Mouse (Mus musculus) adipocyte (in vitro differentiated cells): ENCODE data around the gene Rasgrp1.

Experiments used
- DNase-seq: peaks from one replicate; pipeline ENCODE4 v3.0.0-alpha.2; 2016; ENCODE audit warnings: low spot score

Rasgrp1 gene

DNA sequence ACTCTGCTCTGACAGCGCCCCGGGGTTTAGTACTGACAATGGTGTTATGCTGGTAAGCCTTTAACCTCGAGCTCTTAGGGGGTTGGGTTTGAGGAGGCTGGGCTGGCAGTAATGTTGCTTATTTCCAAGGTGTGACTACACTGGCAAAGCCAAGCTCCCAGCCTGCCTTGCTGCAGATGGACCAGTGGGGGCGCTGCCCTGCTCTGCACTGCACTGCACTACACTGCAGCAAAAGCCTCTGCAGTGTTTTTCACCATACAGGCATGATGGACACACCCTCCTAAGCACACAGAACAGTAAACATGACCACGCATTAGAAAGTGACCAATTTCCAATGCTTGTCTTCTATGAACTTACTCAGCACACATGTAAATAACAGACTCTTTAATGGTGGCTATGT is 11.2 kb downstream of the Rasgrp1 start:
- no peak for DNase-seq

DNA sequence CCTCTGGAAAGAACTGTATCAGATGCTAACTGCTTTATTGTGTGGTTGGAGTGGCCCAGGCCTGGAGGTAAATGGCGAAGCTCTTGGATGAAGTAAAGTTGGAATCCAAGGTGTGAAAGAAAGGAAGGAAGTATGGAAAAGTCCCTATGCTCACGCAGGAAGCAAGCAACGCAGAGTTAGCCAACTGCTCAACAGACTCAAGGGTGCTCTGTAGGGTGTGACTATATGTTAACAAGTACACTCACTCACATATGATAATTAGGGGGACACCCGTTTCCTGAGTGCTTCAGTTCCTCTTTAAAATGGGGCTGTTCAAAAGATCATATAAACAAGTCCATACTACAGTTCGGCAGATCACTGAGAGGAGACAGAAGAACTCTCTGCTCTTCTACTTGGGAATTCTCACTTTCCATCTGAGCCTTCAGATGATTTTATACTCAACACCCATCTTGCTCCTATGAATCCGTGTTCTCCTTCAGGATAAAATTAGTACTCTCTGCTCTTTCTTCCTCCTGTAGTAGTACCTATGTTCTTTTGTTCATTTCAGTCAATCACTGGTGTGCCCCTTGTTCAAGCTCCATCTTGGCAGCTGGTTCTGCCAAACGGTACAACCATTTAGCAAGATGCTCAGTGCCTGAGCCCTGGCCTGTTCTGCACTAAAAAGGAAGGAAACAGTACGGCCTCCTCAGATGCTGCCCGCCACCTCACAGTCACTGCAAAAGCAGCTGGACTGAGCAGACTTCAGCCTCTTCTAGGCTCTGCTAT is 14.1 kb downstream of the Rasgrp1 start:
- no peak for DNase-seq

DNA sequence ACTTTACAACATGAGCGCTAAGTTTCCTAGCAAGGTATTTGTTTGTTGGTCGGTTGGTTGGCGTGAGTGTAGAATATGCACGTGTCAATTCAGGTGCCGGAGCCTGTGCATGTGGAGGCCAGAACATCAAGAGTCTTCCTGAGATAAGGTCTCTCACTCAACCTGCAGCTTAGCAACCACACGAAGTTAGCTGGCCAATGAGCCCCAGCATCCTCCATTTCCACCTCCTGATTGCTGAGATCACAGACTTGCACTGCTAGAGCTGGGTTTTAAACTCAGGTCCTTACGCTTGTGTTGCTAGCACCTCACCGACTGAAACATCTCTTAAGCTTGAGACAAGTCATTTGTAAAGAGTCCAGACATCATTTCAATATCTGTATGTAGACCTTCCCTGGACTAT is 20.4 kb downstream of the Rasgrp1 start:
- DNase-seq: no peak

DNA sequence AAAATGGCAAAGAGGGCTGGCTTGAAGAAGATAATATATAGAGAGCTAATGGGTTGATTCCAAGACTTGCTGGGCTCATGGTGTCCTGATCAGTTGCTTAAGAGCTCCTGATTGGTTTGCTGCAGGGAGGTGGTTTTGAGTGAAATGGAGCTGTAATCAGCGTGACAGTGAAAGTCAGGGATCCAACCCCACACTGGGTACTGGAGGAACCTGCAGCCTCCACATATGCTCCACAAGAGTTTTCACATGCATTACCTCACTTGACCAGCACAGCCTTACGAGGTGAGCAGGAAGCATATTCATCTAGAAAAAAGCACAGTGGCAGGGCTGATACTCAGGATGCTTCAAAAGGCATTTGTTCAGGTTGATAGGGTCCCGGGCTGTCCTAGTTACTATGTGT is 21.6 kb downstream of the Rasgrp1 start:
- no peak for DNase-seq

DNA sequence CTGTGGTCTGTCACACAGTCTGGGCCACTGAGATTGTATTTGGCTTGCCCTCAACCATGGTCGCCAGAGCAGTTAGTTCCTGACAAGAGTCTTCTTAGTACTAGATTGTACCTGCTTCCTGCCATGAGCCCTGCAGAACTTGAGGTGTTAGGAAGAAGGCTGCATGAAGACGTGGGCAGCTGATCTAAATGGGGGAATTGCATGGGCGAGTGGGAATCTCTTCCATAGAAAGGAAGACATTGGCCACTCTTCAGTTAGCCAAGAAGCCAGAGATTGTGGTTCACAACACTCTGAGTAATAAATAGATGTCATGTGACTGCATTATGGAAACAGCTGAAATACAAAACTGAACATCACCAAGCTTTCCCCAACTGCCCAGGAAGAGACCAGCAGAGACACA is 23.8 kb downstream of the Rasgrp1 start:
- DNase-seq: no peak

DNA sequence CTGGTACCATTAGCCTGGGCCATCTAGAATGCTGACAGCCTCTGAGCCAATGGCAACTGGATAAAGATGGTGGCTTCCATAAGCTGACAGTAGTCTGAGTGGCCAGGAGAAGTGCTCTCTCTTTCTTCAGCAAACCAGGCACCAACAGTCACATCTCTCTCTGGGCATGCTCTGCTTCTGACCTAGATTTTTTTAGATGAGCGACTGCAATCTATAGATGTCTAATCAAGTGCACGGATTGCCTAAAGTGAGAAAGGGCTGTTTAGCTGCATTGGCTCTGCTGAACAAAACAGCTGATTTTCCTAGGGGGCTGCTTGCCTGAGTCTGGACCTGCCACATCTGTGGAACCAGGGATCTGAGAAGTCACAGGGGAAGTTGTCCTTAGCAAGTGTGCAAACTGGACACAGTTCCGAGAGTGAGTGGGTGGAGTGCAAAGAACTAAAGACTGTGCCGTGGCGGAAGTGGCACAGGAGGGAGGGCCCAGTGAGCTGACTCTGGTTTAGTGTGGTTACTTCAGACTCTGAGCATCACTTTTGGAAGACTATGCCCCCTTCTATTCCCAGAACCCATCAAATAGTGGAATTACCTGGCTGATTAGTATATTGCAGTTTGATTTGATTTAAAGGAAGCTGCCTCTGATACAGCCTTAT is 29.1 kb downstream of the Rasgrp1 start:
- no peak for DNase-seq

DNA sequence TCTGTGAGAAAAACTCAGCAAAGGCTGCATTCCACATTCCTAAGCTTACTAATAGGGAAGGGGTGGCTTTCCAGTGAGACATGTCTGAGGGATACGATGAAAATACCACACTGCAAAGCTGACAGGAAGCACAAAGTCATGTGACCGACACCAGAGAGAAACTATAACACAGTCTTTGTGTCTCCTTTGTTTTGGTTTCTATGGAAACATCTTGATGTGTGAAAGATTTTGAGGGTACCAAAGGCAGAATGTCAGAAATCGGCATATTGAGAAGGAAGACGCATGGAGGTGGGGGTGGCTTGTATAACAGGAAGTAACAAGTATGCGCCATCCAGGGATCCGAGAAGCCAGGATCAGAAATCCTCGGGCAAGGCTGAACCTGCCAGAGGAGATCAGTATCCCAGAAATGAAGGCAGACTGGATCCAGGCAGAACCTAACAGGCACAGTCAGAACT is 30.3 kb downstream of the Rasgrp1 start:
- DNase-seq: no peak

DNA sequence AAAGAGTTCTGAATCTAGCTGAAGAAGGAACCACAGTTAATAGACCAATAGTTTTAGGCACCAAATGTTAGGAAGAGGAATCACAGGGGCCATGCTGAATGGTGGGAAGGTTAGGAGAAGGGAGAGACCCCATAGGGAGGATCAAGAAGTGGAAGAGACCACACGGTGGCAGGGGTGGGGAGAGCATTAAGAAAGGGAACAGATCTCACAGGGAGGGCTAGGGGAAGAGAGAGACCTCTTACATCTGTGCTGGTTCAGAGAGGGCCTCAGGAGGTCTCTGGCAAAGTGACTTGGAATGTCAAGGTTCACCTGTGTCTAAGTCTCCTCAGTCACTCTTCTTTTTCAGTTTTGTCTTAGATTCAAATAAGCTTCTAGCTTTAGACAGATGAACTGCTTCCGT is 30.8 kb downstream of the Rasgrp1 start:
- DNase-seq: no peak

DNA sequence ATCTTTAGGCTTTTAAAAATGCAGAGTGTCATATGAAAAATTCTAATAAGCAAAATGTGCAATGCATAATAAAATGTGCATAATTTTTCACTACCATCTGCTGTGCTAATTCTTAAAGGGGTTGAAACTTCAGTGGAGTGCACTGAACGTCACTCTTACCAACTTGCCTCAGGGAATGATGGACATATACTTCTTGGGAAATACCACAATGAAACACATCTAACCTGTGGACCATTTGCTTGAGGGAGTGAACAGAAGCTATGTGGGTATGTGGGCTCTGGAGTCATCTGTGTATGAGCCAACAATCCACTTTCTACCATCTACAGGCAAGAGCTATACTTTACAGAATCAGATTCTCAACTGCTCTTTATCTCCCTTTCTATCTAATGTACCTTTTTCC is 31.5 kb downstream of the Rasgrp1 start:
- DNase-seq: no peak

DNA sequence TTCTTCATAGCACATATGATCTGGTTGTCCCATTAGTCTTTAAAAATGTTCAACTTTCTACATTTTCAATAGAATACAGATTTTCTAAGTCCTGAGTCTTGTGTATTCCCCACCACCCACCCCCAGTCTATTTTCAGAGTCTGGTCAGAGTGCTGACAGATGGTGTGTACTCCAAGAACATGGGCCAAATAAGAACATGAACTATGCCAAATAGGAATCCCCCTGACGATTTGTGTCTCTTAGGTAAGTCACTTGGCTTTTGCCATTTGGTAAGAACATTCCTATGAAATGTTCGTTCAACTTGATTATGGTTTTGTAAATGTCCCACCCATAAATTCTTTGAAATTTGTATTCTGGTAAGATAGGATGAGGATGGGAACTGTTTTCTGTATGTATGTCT is 33.8 kb downstream of the Rasgrp1 start:
- DNase-seq: no peak

DNA sequence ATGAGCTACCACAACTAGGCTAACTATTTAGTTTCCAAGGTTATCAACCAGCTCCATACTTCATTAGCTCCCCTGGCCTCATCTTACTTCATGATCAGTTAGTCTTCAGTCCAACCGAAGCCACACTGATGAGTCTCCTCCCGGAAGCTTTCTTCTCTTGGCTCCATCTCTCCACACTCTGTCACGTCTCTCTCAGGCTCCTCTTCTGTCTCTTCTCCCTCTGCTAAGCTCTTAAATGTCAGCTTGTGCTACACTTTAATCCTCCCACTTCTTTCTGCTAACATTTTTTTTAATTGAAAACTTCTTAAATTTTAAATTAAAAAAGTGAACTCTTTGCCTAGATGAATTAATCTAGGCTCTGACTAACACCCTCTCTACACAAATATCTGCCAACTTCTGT is 34.8 kb downstream of the Rasgrp1 start:
- DNase-seq: no peak

DNA sequence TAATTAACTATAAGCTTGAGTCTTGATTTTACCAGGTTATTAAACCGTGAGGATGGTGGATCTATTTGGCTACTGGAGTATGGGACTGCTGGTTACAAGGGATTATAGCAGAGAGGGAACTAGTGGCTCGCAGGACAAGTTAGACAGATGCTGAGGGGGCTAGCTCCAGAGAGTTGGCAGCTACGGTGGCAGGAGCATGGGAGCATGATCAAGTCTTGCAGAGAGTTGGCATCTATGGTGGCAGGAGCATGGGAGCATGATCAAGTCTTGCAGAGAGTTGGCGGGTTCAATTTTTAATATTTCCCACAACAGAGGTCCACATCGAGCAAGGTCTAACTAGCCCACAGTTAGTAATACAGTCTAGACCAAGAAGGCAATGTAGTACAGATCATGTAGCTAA is 37.9 kb downstream of the Rasgrp1 start:
- no peak for DNase-seq

DNA sequence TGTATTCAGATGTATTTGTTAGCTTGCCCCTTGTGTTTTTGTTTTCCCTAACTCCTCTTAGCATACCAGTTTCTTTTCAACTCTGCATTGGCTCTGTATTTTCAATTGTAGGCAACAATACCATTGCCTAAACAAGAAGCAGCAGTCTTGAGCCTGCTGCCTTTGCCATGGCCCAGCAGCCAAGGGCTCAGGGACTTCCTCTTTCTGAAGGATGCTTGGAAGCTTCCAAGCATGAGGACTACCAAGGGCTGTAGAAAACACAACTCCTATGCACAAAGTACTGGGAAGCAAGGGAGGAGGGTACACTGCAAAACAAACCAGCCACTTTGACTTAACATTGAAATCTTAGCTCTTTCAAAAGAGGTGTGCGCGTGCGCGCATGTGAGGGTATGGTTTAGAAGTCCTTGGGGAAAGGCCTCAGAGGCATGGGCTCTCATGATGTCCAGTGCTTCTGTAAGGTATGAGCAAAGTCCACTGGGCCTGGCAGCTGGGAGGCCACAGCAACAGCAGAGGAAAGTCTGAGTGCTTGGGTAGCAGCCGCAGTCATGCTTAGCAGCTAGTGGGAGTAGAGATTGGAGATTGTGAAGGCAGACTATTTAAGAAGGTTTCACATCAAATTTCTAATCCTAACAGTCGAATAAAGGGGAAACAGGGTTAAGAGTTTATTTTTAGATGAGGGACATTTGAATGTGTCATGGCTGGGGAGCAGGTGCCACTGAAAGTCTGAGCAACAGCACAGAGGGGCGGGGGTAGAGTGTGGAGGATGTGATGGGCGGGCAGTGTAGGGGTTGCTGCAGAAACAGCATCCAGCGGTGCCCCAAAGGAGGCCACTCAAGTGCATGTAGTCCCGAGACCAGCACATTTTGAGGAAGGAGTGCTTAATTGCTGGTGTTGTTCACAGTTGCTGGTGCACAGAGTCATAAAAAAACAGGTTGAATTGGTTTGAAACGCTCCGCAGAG is 39.1 kb downstream of the Rasgrp1 start:
- no peak for DNase-seq

DNA sequence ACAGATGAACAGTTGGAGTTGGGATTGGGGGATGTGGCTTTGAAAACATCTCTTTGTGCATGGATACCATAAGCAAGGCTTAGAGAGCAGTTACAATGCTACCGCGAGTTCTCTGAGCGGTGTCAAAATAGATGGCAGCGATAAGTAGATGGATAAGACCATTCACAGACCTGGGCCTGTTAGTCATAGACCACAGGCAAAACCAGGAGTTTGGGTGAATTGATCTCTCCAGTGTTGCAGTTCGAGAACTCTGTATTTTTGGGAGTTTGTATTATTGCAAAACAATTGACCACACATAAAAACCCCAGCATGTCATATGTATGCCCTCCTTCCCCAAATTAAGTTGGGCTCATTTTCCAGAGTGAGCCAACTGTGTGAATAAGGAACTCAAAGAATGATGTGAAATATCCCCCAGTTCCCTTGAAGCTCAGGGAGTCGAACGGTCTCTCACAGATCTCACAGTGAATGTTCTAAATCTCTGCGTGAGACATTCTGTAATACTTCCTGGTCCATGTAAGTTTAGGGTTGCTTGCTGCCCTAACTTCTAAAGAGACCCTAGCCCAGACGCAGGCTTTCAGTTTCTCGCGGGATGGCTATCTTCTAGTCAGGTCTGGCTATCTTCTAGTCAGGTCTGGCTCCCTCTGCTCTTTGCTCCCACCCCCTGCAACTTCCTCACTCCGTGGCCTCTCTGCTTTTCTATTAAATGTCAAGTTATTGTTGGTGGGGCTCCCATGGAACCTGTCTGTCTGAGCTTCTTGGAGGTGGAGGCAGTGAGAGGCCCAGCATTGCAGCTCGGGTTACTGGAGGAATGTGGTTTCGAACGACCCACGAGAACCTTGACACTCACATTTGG is 43.0 kb downstream of the Rasgrp1 start:
- DNase-seq: no peak

DNA sequence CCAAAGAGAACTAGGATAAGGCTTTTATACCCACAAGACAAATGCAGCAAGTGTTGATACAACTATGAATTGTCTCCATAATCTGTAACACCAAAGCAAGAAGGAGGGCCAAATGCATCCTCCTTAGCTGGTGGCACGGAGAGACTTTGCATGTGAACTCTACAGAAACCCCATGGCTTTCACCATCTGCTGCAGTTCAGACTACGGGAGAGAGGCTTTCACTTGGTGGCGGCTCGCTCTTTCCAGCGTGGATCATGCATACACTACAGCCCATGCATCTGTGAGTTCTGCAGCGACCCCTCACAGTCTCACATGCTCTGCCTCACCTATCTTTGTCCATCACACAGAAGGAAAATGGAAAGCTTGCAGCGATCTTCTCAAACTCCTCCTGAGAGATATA is 54.5 kb downstream of the Rasgrp1 start:
- DNase-seq: no peak

DNA sequence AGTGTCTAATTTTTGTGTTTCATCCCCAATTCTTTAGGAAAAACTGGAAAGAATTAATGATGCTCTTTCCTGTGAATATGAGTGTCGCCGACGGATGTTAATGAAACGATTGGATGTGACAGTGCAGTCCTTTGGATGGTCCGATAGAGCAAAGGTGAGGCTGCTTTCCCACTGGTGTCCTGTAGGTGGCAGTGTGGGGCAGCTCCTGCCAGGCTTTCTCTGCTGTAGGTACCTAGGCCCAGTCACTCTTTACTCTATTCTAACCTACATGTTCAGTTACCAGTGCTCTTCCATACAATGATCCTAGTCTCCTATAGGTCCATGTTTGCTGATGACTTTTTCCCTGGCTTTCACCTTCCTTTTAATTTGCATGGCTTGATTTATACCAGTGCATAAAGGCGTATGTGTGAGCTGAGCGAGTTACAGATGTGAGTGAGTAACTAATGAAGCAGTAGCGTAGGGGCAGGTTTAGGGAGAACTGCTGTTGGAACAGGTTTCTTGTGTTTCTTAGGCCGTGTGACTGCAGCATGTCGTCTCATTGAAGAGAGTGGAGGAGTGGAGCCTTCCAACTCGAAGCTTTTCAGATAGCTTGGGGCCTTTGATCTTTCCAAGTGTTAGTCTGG is 78.9 kb downstream of the Rasgrp1 start:
- peak; percentile 60 for DNase-seq

DNA sequence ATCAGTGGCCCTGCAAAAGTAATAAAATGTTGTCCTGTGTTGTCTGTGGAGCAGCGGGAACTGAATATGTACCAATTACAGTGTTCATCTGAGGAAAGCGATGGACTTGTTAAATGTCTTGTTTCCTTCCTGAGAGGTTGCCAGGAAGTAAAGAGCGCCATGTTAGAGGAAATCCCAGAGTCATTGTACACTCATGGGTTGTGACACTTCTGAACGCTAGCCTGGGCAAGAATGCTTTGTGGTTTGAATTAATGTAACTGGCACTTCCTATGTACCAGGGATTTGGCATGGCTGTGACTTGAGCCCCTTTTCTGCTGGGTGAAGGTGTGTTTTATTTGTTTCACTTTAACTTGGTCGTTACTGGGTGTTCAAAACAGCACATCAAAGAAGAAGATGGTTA is 80.6 kb downstream of the Rasgrp1 start:
- no peak for DNase-seq

DNA sequence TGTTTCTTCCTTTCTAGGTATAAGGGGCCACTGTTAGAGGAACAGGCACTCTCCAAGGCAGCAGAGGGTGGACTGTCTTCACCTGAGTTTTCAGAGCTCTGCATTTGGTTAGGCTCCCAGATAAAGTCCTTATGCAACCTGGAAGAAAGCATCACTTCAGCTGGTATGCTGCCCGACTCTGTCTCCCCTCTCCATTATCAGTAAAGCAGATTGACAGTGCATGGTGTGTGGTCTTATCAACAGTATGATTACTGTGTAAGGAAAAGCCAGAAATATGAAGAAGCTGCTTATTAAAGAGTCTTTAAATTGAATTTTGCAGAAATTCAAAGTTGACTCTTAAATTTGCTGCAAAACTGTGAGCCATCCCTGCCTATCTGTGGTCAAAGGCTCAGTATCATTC is 85.2 kb downstream of the Rasgrp1 start:
- DNase-seq: no peak

DNA sequence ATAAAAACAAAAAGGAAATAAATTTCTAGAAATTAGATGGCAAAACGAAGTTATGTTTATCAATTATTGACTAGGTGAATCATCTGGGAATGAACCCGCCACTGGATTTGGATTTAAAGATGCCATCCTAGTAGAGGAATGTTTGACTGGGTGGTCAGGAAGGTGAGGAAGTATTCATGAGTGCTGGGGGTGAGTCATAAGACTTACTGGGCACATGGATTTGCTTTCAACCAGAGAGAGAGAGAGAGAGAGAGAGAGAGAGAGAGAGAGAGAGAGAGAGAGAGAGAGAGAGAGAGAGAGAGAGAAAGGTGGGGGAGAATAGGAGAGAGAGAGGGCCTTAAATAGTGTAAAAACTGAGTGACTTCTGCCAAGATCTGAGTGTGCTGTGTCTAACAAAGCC is 87.4 kb downstream of the Rasgrp1 start:
- no peak for DNase-seq

DNA sequence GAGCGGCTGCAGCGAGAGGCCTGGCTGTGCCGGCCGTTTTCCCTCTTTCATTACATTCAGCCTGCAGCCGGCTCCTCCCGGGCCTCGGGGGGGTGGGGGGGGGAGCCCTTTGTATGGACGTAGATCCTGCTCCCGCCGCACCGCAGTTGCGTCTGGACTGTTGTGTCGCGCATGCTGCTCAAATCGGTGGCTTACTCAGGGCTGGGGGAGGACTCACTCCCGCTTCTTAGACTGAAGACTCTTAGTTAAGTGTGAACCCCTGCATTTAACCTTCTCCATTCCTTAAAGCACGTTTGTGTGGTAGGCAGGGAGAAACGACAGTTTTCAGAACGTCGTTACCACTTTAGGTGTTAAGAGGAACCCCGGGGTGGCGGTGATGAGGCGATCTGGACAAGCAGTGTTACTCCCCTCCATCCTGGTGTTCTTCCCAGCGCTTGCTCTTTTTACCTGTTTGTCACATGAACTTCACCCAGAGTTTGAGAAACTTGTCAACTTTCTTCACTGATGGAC is 92.7 kb downstream of the Rasgrp1 start:
- DNase-seq: peak; percentile 47
